Mouse (Mus musculus) kidney, adult 18-20 months (tissue): ENCODE data around the gene Syt9.
"Not testable (repeated sequence)": the region's sequence is repeated elsewhere in the genome, so short reads cannot be mapped to it uniquely, and the experiment has no call there.

Experiments used
- DNase-seq: peaks from one replicate; pipeline ENCODE4 v3.0.0; 2021

Syt9 gene

DNA sequence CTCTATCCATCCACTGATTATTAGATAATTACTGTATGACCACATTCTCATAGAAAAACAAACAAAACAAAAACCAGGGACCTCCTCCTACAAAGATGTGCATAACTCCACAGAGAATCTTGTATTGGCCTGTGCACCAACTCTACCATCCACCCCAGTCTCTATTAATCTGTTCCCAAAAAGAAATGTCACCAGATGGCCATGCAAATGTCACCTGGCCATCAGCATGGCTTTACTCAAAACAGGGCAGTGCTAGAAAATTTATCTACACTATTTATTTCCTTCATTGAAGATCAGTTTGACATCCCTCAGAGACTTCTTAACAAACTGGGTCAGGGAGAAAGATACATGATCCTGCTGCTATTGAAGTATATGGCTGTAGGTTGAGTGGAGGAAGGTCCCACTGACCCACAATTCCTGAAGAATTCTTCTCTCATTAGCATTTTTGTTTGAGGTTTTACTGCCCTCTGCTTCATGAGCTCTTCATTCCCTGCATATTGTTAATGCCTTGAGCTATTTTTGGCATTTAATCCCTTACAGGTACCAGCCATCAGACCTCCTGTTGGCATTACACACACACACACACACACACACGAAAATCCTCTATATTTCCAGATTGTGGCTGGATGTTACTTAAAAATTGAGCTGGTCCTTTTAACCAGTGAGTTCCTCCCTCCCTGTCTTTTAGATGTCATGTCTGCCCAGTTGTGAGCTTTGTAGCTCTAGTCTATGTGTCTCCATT, 91.3 kb downstream of the Syt9 start:
- DNase-seq = no peak

GRCm38 (mm10) chr7:107462962-107463361, 92.4 kb downstream of the Syt9 start:
- no peak for DNase-seq

DNA sequence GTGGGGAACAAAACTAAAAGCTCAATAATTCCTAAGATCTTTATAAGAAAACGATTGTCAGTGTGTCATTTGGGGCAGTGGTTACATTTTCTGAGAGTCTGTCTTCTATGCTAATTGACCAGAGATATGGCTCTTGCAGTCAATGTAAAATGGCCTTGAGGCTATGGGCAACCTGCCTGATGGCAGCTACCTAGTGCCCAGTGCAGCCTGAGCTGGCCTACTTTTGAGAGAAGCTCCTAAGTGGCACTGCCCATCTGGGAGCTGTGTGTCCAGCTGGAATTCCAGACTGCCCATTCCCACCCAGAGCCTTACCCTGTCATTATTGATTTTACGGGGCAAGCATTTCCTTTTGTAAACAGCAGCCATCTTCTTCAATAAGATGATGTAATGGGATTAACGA, 94.6 kb downstream of the Syt9 start:
- DNase-seq = no peak

DNA sequence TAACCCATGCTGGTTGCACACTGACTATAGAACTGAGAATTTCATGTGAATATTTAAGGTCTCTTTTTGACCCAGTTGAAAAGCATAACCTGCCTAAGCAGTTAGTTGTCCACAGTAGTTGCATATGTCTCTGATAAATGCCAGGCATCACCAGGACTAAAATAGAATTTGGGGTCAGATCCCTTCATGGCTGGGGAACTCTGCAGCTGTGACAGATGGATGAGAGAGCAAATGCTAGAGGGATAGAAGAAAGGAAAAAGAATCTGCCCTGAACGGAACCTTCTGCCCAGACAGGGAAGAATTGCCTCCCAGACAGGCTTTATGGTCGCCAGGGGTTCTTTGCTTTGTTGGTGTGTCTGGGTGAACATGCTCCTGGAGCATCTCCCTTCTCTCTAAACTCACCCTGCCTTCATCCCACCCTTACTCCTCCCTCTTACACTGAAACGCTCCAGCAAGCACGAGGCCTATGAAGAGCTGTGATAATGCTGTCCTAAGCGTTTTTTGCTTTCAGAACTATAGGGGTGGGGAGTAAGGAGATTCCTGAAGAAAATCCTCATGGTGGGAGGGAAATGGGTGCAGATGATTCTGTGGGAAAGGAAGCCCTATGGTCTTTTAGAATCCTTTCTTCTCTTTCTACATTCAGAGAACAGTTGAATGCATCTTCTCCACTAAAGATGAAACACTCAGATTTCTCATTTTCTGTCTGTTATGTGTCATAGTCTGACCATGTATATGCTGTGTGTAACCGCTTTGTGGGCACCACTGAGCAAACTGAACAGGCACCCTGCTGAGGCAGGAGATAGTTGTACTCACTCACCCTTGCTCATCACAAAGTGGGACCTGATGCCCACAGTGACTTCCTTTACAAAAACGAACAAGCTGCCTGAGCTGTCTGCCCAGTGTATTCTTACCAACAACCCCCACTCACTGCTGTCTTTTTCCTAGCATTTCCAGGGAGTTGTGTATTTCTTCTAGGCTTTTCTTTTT, 108.7 kb downstream of the Syt9 start:
- DNase-seq = no peak

DNA sequence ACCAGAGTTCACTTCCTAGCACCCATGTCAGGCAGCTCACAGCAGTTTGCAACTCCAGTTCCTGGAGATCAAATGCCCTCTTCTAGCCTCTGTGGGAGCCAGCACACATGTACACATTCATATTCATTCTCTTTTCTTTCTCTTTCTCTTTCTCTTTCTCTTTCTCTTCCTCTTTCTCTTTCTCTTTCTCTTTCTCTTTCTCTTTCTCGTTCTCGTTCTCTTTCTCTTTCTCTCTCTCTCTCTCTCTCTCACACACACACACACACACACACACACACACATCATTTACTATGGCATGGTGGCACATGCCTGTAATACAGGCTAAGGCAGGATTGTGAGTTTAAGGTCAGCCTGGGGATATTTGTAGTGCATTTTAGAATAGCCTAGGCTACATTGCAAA, 115.2 kb downstream of the Syt9 start:
- DNase-seq = not testable (repeated sequence)

DNA sequence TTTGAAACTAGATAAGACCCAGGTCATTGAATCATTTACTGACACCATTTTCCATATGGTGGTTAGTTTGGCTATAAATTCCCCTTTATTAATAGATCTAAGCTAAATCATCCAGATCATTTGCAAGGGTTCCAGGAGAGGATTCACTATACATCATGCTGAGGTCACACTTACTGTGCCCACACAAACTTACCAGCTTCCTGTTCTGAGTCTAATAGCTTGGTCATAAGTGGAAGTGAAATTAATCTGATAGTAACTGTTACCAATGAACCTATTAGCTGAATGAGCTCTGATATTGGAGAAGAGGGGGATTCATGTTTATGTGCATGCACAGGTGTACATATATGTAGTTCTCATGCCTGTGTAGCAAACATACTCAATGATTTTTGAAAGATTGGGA, 124.9 kb downstream of the Syt9 start:
- no peak for DNase-seq

GRCm38 (mm10) chr7:107496923-107497322, 126.4 kb downstream of the Syt9 start:
- no peak for DNase-seq

DNA sequence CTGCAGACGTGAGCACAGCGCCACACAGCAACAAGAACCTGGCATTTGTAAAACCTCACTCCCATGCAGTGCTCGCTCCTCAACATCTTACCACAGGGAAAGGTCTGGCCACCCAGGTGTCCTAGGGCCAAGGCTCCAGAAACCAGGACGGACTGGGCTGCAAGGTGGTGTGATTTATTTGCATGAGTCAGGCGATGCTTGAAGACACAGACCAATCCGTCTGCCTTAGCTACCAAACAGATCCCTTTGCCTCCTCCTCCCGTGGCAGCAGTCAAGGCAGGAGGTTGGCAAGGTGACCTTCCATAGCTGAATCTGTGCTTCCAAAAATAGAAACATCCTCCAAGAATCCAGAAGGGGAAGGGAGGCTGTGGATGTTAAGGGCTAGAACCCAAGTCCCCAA, 130.1 kb downstream of the Syt9 start:
- DNase-seq = no peak

GRCm38 (mm10) chr7:107504761-107505712, 134.5 kb downstream of the Syt9 start:
- DNase-seq = no peak

- DNase-seq = no peak
Observed at GRCm38 (mm10) chr7:107507920-107508319, 137.4 kb downstream of the Syt9 start.

DNA sequence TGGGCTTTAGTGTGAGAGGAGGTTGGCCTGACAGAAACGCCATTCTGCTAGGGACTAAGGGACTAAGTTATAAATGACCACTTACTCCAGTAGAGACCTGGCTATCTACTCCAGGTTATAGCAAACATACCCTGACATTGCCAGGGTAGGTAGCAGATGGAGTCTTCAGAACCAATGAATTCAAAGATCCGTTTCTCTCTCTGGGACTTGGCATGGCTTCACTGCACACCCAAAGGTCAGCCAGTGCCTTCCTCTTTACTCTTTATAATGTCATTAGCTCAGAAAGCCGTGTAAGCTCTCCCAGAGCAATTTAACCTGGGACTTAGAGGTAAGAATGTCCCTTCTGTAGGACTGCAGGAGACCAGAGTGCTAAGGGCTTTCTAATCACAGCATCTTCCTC, 139.2 kb downstream of the Syt9 start:
- DNase-seq = no peak

DNA sequence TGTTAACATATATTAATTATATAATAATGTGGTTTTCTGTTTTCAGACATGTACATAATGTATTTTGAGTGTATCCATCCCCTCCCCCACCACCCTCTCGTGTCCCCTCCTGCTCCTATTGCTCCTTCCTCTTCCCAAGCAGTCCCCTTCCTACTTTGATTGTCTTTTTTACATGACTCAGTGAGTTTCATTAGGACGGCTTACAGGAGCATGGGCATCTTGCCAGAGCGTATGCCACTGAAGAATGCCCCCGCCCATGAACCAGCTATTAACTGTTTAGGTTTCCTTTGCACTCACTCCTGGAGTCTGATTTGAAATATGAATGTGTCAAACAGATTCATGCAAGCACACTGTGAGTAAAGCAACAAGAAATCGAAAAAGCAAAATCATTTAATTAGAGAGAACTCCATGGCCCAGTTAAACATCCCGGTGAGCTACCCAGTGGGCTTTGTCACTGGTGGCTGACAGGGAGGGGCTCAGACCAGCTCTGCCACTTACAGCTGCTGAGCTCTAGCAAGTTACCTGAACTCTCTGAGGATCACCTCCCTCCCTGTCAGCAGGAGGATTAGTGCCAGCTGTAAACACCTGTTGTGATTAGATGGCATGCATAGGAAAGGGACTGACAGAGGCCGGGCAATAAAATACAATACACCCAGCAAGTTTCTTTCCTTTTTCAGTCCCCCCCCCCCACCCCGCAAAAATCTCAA, 146.3 kb downstream of the Syt9 start:
- DNase-seq = no peak

DNA sequence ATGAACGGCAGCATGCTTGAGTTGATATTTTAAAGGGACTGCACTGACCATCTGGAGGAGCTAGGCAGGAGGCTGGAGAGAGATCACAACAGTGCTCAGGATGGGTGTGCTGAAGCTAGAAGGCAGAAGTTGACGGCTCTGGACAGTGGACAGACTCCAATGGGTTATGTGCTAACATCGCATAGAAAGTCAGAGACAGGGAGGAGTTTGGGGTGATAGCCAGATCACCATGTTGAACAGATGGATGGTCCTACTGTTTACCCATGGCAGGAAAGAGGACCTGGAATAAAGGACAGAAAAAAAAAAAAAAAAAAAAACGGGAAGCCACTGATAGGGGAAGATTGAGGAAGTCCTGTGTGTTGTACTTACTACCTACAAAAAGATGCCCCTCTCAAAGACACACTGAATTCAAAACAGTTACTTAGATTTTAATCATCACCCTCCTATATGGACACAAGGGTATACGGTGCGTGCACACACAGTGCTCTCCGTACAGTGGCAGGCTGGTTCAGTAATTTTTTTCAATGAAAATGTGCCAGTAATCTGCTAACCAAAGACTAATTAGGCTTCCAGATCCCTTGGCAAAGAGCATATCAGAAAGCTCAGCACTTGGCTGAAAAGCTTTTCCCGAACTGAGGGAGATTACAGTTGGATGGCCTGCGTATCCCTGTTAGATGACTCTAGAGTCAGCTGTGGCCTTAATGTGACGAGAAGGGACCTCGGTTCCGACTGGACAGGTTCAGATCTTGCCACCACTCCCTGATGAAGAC, 148.9 kb downstream of the Syt9 start:
- DNase-seq = no peak

DNA sequence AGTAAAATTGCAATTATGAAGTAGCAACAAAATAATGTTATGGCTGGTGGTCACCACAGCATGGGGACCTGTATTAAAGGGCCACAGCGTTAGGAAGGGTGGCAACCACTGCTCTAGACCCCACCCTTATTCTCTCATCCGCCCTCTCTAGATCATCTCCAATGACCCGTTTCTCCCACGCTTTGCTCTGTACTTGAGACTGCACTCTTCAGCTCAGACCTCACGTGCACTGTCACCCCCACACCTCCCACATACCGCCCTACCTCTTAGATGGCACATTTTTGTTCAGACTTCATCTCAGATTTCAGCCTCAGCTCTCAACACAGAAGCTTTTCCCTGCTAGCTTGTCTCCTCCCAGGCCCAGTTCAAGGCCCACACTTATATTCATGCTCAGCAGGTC, 150.9 kb downstream of the Syt9 start:
- no peak for DNase-seq

- DNase-seq = peak; percentile 41
Observed at GRCm38 (mm10) chr7:107526299-107526698, 155.8 kb downstream of the Syt9 start.

DNA sequence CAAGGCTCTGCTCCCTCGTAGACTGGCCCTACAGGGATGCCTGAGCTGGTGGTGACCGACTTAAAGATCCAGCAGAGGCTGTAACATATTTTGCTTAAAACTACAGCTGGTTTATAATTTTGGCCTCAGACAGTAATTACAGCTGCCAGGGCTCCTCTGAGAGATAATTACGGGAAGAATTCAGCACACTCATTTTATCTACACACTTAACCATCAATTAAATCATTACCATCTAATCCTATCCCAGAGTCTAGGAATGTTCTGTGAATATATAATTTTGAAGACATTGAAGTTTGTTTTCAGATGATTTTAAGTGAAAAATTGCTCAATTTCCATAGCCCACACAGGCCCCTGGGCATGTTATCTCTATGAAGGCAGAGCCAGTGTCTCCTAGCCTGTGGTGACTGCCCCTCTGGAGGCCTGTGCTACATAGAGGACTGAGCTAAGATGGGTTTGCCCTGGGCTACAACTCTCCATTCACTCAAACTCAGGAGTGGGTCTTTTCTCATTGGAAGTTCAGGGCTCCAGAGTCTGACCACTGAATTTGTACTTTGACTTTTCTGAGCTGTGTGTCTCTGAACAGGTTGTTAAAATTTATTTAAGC, 157.7 kb downstream of the Syt9 start:
- DNase-seq = peak; percentile 2

GRCm38 (mm10) chr7:107529364-107529763, 158.8 kb downstream of the Syt9 start:
- peak; percentile 3 for DNase-seq

DNA sequence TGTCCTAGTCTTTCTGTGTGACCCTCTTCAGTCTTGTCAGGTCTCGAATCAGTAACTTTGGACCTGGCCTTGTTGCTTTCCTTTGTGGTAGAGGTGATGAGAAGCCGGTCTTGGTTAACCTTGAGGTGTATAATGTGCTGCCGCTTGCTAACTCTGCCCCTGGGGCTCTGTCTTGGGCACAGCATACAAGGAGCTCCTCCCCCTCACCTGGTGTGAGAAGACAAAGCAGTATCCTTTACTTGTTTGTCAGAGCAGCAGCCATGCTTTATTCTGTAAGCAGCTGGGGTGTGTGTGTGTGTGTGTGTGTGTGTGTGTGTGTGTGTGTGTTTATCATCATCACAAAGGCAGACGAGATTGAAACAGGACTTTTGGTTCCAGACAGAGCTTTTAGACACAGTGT, 164.8 kb downstream of the Syt9 start:
- no peak for DNase-seq

DNA sequence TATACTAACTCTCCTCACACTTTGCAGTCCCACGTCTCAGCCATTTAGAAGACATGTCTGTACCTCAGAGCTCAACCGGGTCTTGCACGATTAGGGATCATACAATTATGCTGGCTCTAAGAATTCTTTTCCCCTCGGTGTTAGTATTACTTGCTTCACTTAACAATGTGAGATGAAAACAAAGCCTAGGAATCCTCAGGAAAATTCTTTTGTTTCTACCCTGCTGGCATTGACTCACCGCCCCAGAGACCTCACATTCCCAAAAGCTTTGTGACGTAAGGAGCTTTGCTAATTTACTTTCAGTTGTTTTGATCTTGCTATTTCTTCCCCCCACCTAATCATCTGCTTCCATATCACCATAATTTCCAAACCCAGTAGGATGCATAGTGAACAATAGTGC, 166.0 kb downstream of the Syt9 start:
- DNase-seq = no peak

- no peak for DNase-seq
Observed at GRCm38 (mm10) chr7:107540034-107540433, 169.5 kb downstream of the Syt9 start.

DNA sequence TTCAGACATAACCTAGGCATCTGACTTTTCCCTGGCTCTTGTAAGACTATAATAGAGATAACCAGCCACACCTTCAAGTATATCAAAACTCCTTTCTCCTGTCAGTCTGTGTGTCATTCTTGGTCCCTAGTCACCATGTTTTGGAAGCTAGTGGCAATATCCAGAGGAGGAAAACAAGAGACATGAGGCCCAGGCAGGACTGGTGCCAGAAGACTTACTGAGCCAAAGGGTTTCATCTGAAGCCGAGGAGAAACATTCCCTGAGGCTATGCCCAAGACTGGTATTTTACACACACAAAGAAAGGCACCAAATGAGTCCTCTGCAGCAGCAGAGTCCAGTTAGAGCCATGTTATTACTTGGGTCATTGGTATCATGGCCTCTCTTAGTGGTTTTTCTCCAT, 174.5 kb downstream of the Syt9 start:
- no peak for DNase-seq
